Mouse (Mus musculus) cerebellum, adult 9-10 months (tissue): ENCODE measurements around the gene Rbck1.
"Not testable (repeated sequence)": the region's sequence is repeated elsewhere in the genome, so short reads cannot be mapped to it uniquely, and the experiment has no call there.

Experiments
- DNase-seq: peaks from one replicate; pipeline ENCODE4 v3.0.0; 2022

Gene Rbck1

GRCm38 (mm10) chr2:152293727-152294475 lies 38.6 kb downstream of the Rbck1 start, which contains the start of gene Tbc1d20:
Tbc1d20 (plus strand) TSS chr2:152293828.
- DNase-seq = peak; percentile 91

- DNase-seq = no peak
These were observed 39.2 kb downstream of the Rbck1 start for GRCm38 (mm10) chr2:152293179-152293726.

GRCm38 (mm10) chr2:152292475-152292874 lies 40.0 kb downstream of the Rbck1 start:
- DNase-seq = no peak

GRCm38 (mm10) chr2:152289623-152290022 lies 42.8 kb downstream of the Rbck1 start:
- not testable (repeated sequence) for DNase-seq

GRCm38 (mm10) chr2:152288046-152288445 lies 44.4 kb downstream of the Rbck1 start:
- no peak for DNase-seq

- no peak for DNase-seq
These were observed 44.9 kb downstream of the Rbck1 start for GRCm38 (mm10) chr2:152287560-152287959.

- DNase-seq = no peak
These were observed 51.0 kb downstream of the Rbck1 start for GRCm38 (mm10) chr2:152281407-152281806.

- DNase-seq = no peak
These were observed 58.8 kb downstream of the Rbck1 start for GRCm38 (mm10) chr2:152273639-152274038.
